Mouse (Mus musculus) lung, adult 2 months (tissue): Measurements from ENCODE around the gene Areg.

Source experiments
- CTCF ChIP-seq: fragments of 200-500 bp; IDR thresholded peaks from 2 replicates; pipeline ENCODE4 v1.5.1; 2011; ENCODE audit warnings: mild to moderate bottlenecking, low read length, control low read depth; ENCODE audit not compliant: insufficient read depth
- POLR2A ChIP-seq: fragments of 200-500 bp; IDR thresholded peaks from 2 replicates; pipeline ENCODE4 v1.6.1; 2011; ENCODE audit warnings: low read depth, mild to moderate bottlenecking, control low read depth, low read length, borderline replicate concordance; ENCODE audit errors: extremely low read depth

GRCm38 (mm10) chr5:91111019-91111418 is 28.4 kb upstream of the Areg start:
- TF ChIP-seq CTCF (no peak), POLR2A (no peak)
